Mouse (Mus musculus) heart, embryonic 11.5 days (tissue): ENCODE results near the gene Ptpn13. TPM values are rescaled to one million over a fixed set of nuclear protein-coding genes. Genes with fewer than 3 reads are reported as not detected.

ENCODE experiments used
- ATAC-seq: fragments of 200-750 bp; cut with Nextera tagmentation; replicated peaks from 2 replicates; pipeline ENCODE4 v1.8.0; 2017; ENCODE audit warnings: moderate library complexity; ENCODE audit not compliant: insufficient number of reproducible peaks, low FRiP score, low TSS enrichment
- H3K27ac ChIP-seq: fragments of 300-500 bp; sonication (generic); 2 replicates; pipeline ENCODE4 v1.5.1; 2014; ENCODE audit warnings: mild to moderate bottlenecking, low read depth, low read length
- H3K27me3 ChIP-seq: fragments of 300-500 bp; sonication (generic); 2 replicates; pipeline ENCODE4 v1.6.1; 2014; ENCODE audit warnings: mild to moderate bottlenecking, low read length, mixed read lengths; ENCODE audit not compliant: control insufficient read depth, insufficient read depth
- H3K36me3 ChIP-seq: fragments of 300-500 bp; sonication (generic); 2 replicates; pipeline ENCODE4 v1.6.1; 2014; ENCODE audit warnings: mild to moderate bottlenecking, low read length, moderate library complexity, mixed read lengths; ENCODE audit not compliant: control insufficient read depth, insufficient read depth
- H3K4me1 ChIP-seq: fragments of 300-500 bp; sonication (generic); 2 replicates; pipeline ENCODE4 v1.6.1; 2014; ENCODE audit warnings: low read length; ENCODE audit not compliant: control insufficient read depth, insufficient read depth
- H3K4me2 ChIP-seq: fragments of 300-500 bp; sonication (generic); 2 replicates; pipeline ENCODE4 v1.6.1; 2014; ENCODE audit warnings: mild to moderate bottlenecking, moderate library complexity
- H3K4me3 ChIP-seq: fragments of 300-500 bp; sonication (generic); 2 replicates; pipeline ENCODE4 v1.5.1; 2014; ENCODE audit warnings: low read depth, low read length
- H3K9ac ChIP-seq: fragments of 300-500 bp; sonication (generic); 2 replicates; pipeline ENCODE4 v1.6.1; 2014; ENCODE audit warnings: mild to moderate bottlenecking, low read depth, low read length, moderate library complexity
- H3K9me3 ChIP-seq: fragments of 300-500 bp; sonication (generic); replicated peaks from 2 replicates; pipeline ENCODE4 v1.6.1; 2016; ENCODE audit warnings: low read length; ENCODE audit not compliant: control insufficient read depth
- WGBS: fragments of 180-500 bp; shearing (Covaris S2); extraction: QIAGEN DNeasy Blood & Tissue Kit; methylation state at CpG from one replicate; pipeline ENCODE4 v1.1.7; 2014; ENCODE audit not compliant: insufficient replicate concordance; 5-methylcytosine and 5-hydroxymethylcytosine counted together
- polyA plus RNA-seq: library from polyadenylated mRNA; unstranded; fragments of >200 nt; fragmentation: Nextera tagmentation; extraction: Ambion mirVana; gene quantifications from 2 replicates; pipeline ENCODE4 v1.2.1, GENCODE M21; 2014

The Ptpn13 gene
- polyA plus RNA-seq, 1 experiment from 2014 or later: 12.3 TPM

DNA sequence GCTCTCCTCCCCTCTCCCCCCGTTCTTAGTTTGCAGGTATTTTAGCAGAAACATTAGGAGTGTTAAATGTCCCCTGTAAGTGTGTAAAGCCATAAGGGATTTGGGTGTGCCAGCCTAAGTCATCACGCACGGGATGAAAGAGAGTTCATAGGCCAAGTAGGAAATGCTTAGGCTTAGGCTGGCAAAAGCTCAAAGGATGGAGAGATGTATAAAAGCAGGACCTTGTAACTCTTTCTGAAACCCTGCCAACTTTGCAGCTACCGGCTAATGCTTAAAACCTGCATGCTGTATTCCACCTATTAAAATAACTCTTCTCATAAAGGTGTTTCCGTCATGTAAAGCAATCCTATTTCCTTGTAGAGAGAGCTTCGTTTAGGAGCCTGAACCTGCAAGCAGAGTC, 115.6 kb downstream of the Ptpn13 start:
- WGBS: 79% methylated on average over 6 of the region's 6 CpGs
- no peak for ATAC-seq
- Histone ChIP-seq H3K27ac (no peak overlapping the region), H3K4me1 (no peaks in the 10 kb centered on the region), H3K9ac (no peak overlapping the region), H3K9me3 (no peaks in the 10 kb centered on the region), H3K27me3 (no peaks in the 10 kb centered on the region), H3K36me3 (peaks cover 3% of the 10 kb centered on the region; the same call in 1 of the 2 replicates), H3K4me3 (no peak overlapping the region), H3K4me2 (no peak overlapping the region)

DNA sequence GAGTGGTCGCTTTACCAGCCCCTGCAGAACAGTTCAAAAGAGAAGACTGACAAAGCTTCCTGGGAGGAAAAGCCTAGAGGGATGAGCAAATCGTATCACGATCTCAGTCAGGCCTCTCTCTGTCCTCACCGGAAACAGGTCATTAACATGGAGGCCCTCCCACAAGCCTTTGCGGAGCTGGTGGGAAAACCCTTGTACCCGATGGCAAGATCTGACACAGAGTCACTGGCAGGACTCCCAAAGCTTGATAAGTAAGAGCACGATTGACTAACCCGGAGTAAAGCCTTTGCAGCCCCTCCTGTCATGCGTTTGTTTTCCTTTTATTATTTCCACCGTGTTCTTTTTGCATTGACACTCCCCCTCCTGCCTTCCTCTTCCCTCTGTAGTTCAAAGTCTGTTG, 116.1 kb downstream of the Ptpn13 start:
- 80% methylated on average over 10 of the region's 10 CpGs for WGBS
- H3K27me3 ChIP-seq: no peaks in the 10 kb centered on the region
- no peaks in the 10 kb centered on the region for H3K4me1 ChIP-seq
- ATAC-seq: no peak
- H3K4me3 ChIP-seq: no peak overlapping the region
- H3K4me2 ChIP-seq: no peak overlapping the region
- H3K9ac ChIP-seq: no peak overlapping the region
- H3K36me3 ChIP-seq: peaks cover 3% of the 10 kb centered on the region; the same call in 1 of the 2 replicates
- no peaks in the 10 kb centered on the region for H3K9me3 ChIP-seq
- H3K27ac ChIP-seq: no peak overlapping the region

GRCm38 (mm10) chr5:103541542-103541941, 116.5 kb downstream of the Ptpn13 start:
- Histone ChIP-seq H3K4me3 (no peak overlapping the region), H3K27ac (no peak overlapping the region), H3K4me1 (no peaks in the 10 kb centered on the region), H3K36me3 (peaks cover 3% of the 10 kb centered on the region; the same call in 1 of the 2 replicates), H3K27me3 (no peaks in the 10 kb centered on the region), H3K4me2 (no peak overlapping the region), H3K9me3 (no peaks in the 10 kb centered on the region), H3K9ac (no peak overlapping the region)
- 86% methylated on average over 11 of the region's 11 CpGs for WGBS
- ATAC-seq: no peak

- ATAC-seq: no peak
- Histone ChIP-seq H3K4me1 (no peaks in the 10 kb centered on the region), H3K36me3 (no peaks in the 10 kb centered on the region), H3K9me3 (no peaks in the 10 kb centered on the region), H3K4me2 (no peak overlapping the region), H3K9ac (no peak overlapping the region), H3K27ac (no peak overlapping the region), H3K27me3 (no peaks in the 10 kb centered on the region), H3K4me3 (no peak overlapping the region)
- WGBS: 82% methylated on average over 20 of the region's 20 CpGs
These were observed 120.5 kb downstream of the Ptpn13 start for GRCm38 (mm10) chr5:103545381-103546000.

GRCm38 (mm10) chr5:103554769-103555168, 129.8 kb downstream of the Ptpn13 start:
- Histone ChIP-seq H3K27ac (no peak overlapping the region), H3K4me2 (no peak overlapping the region), H3K9ac (no peak overlapping the region), H3K36me3 (peaks cover 16% of the 10 kb centered on the region), H3K4me3 (no peak overlapping the region), H3K4me1 (no peaks in the 10 kb centered on the region), H3K27me3 (no peaks in the 10 kb centered on the region), H3K9me3 (no peaks in the 10 kb centered on the region)
- WGBS: 88% methylated on average over 16 of the region's 16 CpGs
- ATAC-seq: no peak

- no peak overlapping the region for H3K4me3 ChIP-seq
- H3K9ac ChIP-seq: no peak overlapping the region
- H3K27me3 ChIP-seq: no peaks in the 10 kb centered on the region
- H3K4me2 ChIP-seq: no peak overlapping the region
- ATAC-seq: no peak
- peaks cover 19% of the 10 kb centered on the region for H3K36me3 ChIP-seq
- H3K9me3 ChIP-seq: no peaks in the 10 kb centered on the region
- H3K4me1 ChIP-seq: no peaks in the 10 kb centered on the region
- no peak overlapping the region for H3K27ac ChIP-seq
- WGBS: 90% methylated on average over 9 of the region's 9 CpGs
These were observed 135.6 kb downstream of the Ptpn13 start for GRCm38 (mm10) chr5:103560546-103560945.

DNA sequence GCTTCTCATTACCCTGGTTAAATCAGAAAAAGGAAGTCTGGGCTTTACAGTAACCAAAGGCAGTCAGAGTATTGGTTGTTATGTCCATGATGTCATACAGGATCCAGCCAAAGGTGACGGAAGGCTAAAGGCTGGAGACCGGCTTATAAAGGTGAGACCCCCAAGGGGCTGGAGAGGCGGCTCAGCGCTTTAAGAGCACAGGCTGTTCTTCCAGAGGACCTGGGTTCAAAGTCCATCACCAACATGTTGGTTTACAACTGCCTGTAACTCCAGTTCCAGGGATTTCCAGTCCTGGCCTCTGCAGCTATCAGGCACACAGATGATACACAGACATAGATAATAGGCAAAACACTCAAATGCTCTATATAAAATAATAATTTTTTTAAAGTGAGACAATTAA, 143.0 kb downstream of the Ptpn13 start:
- no peak for ATAC-seq
- WGBS: 90% methylated on average over 4 of the region's 4 CpGs
- Histone ChIP-seq H3K36me3 (peaks cover 13% of the 10 kb centered on the region), H3K4me3 (no peak overlapping the region), H3K4me1 (no peaks in the 10 kb centered on the region), H3K9me3 (no peaks in the 10 kb centered on the region), H3K9ac (no peak overlapping the region), H3K27ac (no peak overlapping the region), H3K4me2 (no peak overlapping the region), H3K27me3 (no peaks in the 10 kb centered on the region)

GRCm38 (mm10) chr5:103569446-103569845, 144.5 kb downstream of the Ptpn13 start:
- Histone ChIP-seq H3K4me2 (no peak overlapping the region), H3K4me3 (no peak overlapping the region), H3K27me3 (no peaks in the 10 kb centered on the region), H3K36me3 (peaks cover 13% of the 10 kb centered on the region), H3K4me1 (no peaks in the 10 kb centered on the region), H3K9ac (no peak overlapping the region), H3K27ac (no peak overlapping the region), H3K9me3 (no peaks in the 10 kb centered on the region)
- 86% methylated on average over 9 of the region's 9 CpGs for WGBS
- no peak for ATAC-seq
